Mouse (Mus musculus) 416B (cell line): ENCODE measurements around the gene Wipf1.

Experiments
- DNase-seq: peaks from one replicate; pipeline ENCODE4 v3.0.0; 2011; ENCODE audit warnings: low read depth

Gene Wipf1

GRCm38 (mm10) chr2:73385641-73386355, 143.7 kb downstream of the Wipf1 start:
- peak; percentile 25 for DNase-seq

GRCm38 (mm10) chr2:73385172-73385571, 144.4 kb downstream of the Wipf1 start:
- no peak for DNase-seq

GRCm38 (mm10) chr2:73380298-73380975, 149.1 kb downstream of the Wipf1 start:
- DNase-seq, result no peak

- no peak for DNase-seq
These were observed 149.9 kb downstream of the Wipf1 start for GRCm38 (mm10) chr2:73379656-73380055.
